Mouse (Mus musculus): Measurements from ENCODE around the gene Dbil5. TPM values are rescaled to one million over a fixed set of nuclear protein-coding genes. Genes with fewer than 3 reads are reported as not detected.
"Not testable (repeated sequence)": the region's sequence is repeated elsewhere in the genome, so short reads cannot be mapped to it uniquely, and the experiment has no call there.

The Dbil5 gene
- total RNA-seq, 1 experiment = 1.4 TPM

DNA sequence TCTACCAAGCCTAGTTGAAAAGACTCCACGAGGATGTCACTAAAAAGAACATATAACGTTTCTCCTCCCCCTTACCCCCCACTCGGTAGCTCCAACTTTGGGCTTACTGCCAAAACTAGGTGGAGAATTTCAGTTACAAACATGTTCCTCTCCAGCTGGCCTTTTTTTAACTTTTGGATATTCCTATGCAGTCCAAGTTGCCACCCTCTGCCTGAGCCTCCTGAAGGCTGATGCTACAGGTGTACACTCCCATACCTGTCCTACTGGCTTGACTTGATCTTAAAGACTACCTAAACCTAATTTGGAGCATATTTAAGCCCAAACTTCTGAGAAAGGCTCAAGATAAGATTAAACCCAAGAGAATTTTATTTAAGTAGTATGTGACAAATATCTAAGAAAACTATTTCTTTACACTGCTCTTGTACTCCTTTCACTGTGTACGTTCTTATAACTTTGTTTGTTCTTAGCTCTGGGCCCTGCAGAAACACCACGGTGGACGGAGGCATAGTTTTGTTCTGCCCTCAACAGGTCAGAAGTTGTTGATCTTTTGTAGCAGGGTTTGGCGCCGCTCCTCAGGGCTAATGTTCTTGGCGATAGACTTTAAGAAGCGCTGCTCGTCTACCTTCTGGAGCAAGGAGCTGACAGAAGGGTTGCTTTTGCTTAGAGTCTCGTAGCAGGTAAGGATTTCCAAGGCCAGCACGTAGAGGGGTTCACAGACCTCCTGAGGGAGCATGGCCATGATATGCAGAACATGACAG lies 7.0 kb upstream of the Dbil5 start:
- no peak for DNase-seq (ENCODE audit: low read depth, low spot score)
- peaks cover 33% of the 10 kb centered on the region for H3K36me3 ChIP-seq (ENCODE audit: control insufficient read depth, insufficient read depth, low read length, poor library complexity, severe bottlenecking)

DNA sequence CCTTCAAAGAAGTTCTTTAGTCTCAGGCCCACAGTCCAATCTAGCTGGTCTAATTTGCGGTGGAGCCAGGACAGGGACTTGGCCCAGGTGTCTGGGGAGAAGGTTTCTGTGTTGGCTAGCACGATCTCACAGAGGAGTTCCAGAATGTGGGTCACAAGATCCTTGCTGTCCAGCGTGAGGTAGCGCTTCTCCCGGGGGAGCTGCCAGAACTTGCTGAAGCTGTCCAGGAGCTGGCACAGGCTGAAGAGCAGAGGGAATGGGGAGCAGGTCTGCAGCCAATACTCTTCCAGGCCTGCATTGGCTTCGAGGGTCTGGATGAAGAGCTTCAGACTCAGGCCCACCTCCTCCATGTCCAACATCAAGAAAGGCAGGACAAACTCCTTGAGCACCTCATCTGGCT lies 5.8 kb upstream of the Dbil5 start:
- H3K9me3 ChIP-seq (ENCODE audit: control insufficient read depth, insufficient read depth, low read depth, low read length); H3K27ac ChIP-seq (ENCODE audit: insufficient read depth, low read depth, low read length, poor library complexity, severe bottlenecking); H3K4me1 ChIP-seq (ENCODE audit: control insufficient read depth in 2 of 2, insufficient read depth in 2 of 2, low read length in 2 of 2, poor library complexity in 1 of 2); H3K9ac ChIP-seq (ENCODE audit: insufficient read depth, low read depth, low read length, poor library complexity, severe bottlenecking); in situ Hi-C loops (cut with MboI; ENCODE audit: low sequenced_read_pairs in 2 of 2, unreplicated experiment in 2 of 2); DNase-seq (ENCODE audit: low read depth, low spot score); H3K4me3 ChIP-seq (ENCODE audit: insufficient read depth in 1 of 2, low read depth in 1 of 2, low read length in 2 of 2, poor library complexity in 1 of 2, severe bottlenecking in 1 of 2): not testable (repeated sequence)
- peaks cover 38% of the 10 kb centered on the region for H3K36me3 ChIP-seq (ENCODE audit: control insufficient read depth, insufficient read depth, low read length, poor library complexity, severe bottlenecking)

More for the DNA sequence above, 7.0 kb upstream of the Dbil5 start:
- Histone ChIP-seq H3K4me1 (ENCODE audit: control insufficient read depth in 2 of 2, insufficient read depth in 2 of 2, low read length in 2 of 2, poor library complexity in 1 of 2) (no peaks in the 10 kb centered on the region), H3K27ac (ENCODE audit: insufficient read depth, low read depth, low read length, poor library complexity, severe bottlenecking) (no peak overlapping the region), H3K4me3 (ENCODE audit: insufficient read depth in 1 of 2, low read depth in 1 of 2, low read length in 2 of 2, poor library complexity in 1 of 2, severe bottlenecking in 1 of 2) (no peak overlapping the region), H3K9ac (ENCODE audit: insufficient read depth, low read depth, low read length, poor library complexity, severe bottlenecking) (no peak overlapping the region), H3K9me3 (ENCODE audit: control insufficient read depth, insufficient read depth, low read depth, low read length) (no peaks in the 10 kb centered on the region)
- in situ Hi-C loops (cut with MboI; ENCODE audit: low sequenced_read_pairs in 2 of 2, unreplicated experiment in 2 of 2) = no loop called here
- TF ChIP-seq HCFC1 (IDR thresholded peaks at IDR 0.05; ENCODE audit: borderline replicate concordance, insufficient read depth, low read length) (no peak), ZC3H11A (IDR thresholded peaks at IDR 0.05; ENCODE audit: borderline replicate concordance, low read depth, low read length) (no peak)

DNA sequence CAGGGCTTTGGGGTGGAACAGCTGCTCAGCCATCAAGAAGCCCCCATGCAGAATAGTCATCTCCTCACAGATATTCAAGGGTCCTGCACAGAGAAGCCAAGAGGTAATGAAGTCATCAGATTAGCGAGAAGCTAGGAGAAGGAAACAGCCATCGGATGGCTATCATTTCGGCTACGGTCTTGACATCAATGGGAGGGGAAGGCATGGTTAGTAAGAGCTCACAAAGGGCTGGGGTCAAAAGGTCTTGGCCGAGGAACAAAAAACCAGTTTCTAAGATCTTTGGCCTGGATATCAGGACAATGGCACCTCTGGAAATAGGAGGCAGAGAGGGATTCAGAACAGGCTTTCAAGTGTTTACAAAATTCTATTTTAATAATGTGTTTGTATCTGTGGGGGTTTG lies 3.6 kb upstream of the Dbil5 start:
- Histone ChIP-seq H3K4me3 (ENCODE audit: insufficient read depth in 1 of 2, low read depth in 1 of 2, low read length in 2 of 2, poor library complexity in 1 of 2, severe bottlenecking in 1 of 2) (no peak overlapping the region), H3K9ac (ENCODE audit: insufficient read depth, low read depth, low read length, poor library complexity, severe bottlenecking) (no peak overlapping the region), H3K36me3 (ENCODE audit: control insufficient read depth, insufficient read depth, low read length, poor library complexity, severe bottlenecking) (peaks cover 38% of the 10 kb centered on the region), H3K27ac (ENCODE audit: insufficient read depth, low read depth, low read length, poor library complexity, severe bottlenecking) (no peak overlapping the region), H3K4me1 (ENCODE audit: control insufficient read depth in 2 of 2, insufficient read depth in 2 of 2, low read length in 2 of 2, poor library complexity in 1 of 2) (peaks cover 0 to 6% of the 10 kb centered on the region in 2 experiments; a peak in 1 of 4 replicates), H3K9me3 (ENCODE audit: control insufficient read depth, insufficient read depth, low read depth, low read length) (no peaks in the 10 kb centered on the region)
- in situ Hi-C loops (cut with MboI; ENCODE audit: low sequenced_read_pairs in 2 of 2, unreplicated experiment in 2 of 2) = no loop called here
- TF ChIP-seq HCFC1 (IDR thresholded peaks at IDR 0.05; ENCODE audit: borderline replicate concordance, insufficient read depth, low read length) = no peak
- TF ChIP-seq CHD2 (IDR thresholded peaks at IDR 0.05; ENCODE audit: low read depth, low read length) = no peak
- TF ChIP-seq ZNF384 (IDR thresholded peaks at IDR 0.05; ENCODE audit: low read depth, low read length) = no peak
- TF ChIP-seq MAFK (IDR thresholded peaks at IDR 0.05; ENCODE audit: insufficient read depth, low read depth, low read length) = no peak
- no peak for TF ChIP-seq ZC3H11A (IDR thresholded peaks at IDR 0.05; ENCODE audit: borderline replicate concordance, low read depth, low read length)
- no peak for DNase-seq (ENCODE audit: low read depth, low spot score)

- Histone ChIP-seq H3K4me3 (ENCODE audit: insufficient read depth in 1 of 2, low read depth in 1 of 2, low read length in 2 of 2, poor library complexity in 1 of 2, severe bottlenecking in 1 of 2) (no peak overlapping the region), H3K9me3 (ENCODE audit: control insufficient read depth, insufficient read depth, low read depth, low read length) (no peaks in the 10 kb centered on the region), H3K27ac (ENCODE audit: insufficient read depth, low read depth, low read length, poor library complexity, severe bottlenecking) (no peak overlapping the region), H3K9ac (ENCODE audit: insufficient read depth, low read depth, low read length, poor library complexity, severe bottlenecking) (no peak overlapping the region), H3K4me1 (ENCODE audit: control insufficient read depth in 2 of 2, insufficient read depth in 2 of 2, low read length in 2 of 2, poor library complexity in 1 of 2) (peaks cover 0 to 6% of the 10 kb centered on the region in 2 experiments; a peak in 1 of 4 replicates), H3K36me3 (ENCODE audit: control insufficient read depth, insufficient read depth, low read length, poor library complexity, severe bottlenecking) (peaks cover 38% of the 10 kb centered on the region)
- in situ Hi-C loops (cut with MboI; ENCODE audit: low sequenced_read_pairs in 2 of 2, unreplicated experiment in 2 of 2) = no loop called here
- no peak for DNase-seq (ENCODE audit: low read depth, low spot score)
- TF ChIP-seq ZNF384 (IDR thresholded peaks at IDR 0.05; ENCODE audit: low read depth, low read length) (no peak), ZC3H11A (IDR thresholded peaks at IDR 0.05; ENCODE audit: borderline replicate concordance, low read depth, low read length) (no peak), CHD2 (IDR thresholded peaks at IDR 0.05; ENCODE audit: low read depth, low read length) (no peak), MAFK (IDR thresholded peaks at IDR 0.05; ENCODE audit: insufficient read depth, low read depth, low read length) (no peak), HCFC1 (IDR thresholded peaks at IDR 0.05; ENCODE audit: borderline replicate concordance, insufficient read depth, low read length) (no peak)
Observed at GRCm38 (mm10) chr11:76215011-76215410, 2.4 kb upstream of the Dbil5 start.

DNA sequence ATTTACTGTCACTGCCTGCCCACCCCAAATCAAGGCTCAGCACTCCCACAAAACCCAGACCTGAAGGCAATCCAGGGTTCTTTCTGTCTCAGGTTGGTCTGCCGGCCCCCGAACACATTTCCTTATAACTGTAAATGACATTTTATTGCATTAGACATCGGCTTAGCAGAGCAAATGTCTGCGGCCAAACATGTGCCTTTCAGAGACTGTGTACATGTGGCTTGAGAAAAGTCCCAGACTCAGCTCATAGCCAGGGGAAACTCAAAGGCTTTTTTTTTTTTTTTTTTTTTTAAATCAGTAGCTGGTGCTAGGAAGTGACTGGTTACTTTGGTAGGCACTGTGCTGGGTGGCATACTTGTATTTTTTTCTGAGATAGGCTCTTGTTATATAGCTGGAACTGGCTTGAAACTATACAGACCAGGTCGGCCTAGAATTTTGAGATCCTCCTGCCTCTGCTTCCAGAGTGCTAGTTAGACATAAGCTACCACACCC lies 1.3 kb upstream of the Dbil5 start:
- peaks cover 35% of the 10 kb centered on the region for H3K36me3 ChIP-seq (ENCODE audit: control insufficient read depth, insufficient read depth, low read length, poor library complexity, severe bottlenecking)

More for the DNA sequence above, 1.3 kb upstream of the Dbil5 start:
- no peak for DNase-seq (ENCODE audit: low read depth, low spot score)
- TF ChIP-seq MAFK (IDR thresholded peaks at IDR 0.05; ENCODE audit: insufficient read depth, low read depth, low read length) = no peak
- no peak for TF ChIP-seq ZNF384 (IDR thresholded peaks at IDR 0.05; ENCODE audit: low read depth, low read length)
- TF ChIP-seq CHD2 (IDR thresholded peaks at IDR 0.05; ENCODE audit: low read depth, low read length) = no peak
- no peak for TF ChIP-seq HCFC1 (IDR thresholded peaks at IDR 0.05; ENCODE audit: borderline replicate concordance, insufficient read depth, low read length)
- no peak for TF ChIP-seq ZC3H11A (IDR thresholded peaks at IDR 0.05; ENCODE audit: borderline replicate concordance, low read depth, low read length)
- Histone ChIP-seq H3K27ac (ENCODE audit: insufficient read depth, low read depth, low read length, poor library complexity, severe bottlenecking) (no peak overlapping the region), H3K9ac (ENCODE audit: insufficient read depth, low read depth, low read length, poor library complexity, severe bottlenecking) (peak overlapping the region; percentile 98; the same call in 1 of the 2 replicates), H3K9me3 (ENCODE audit: control insufficient read depth, insufficient read depth, low read depth, low read length) (no peaks in the 10 kb centered on the region), H3K4me3 (ENCODE audit: insufficient read depth in 1 of 2, low read depth in 1 of 2, low read length in 2 of 2, poor library complexity in 1 of 2, severe bottlenecking in 1 of 2) (peak overlapping the region in 1 of 2 experiments; percentile 94; a peak in 2 of 4 replicates), H3K4me1 (ENCODE audit: control insufficient read depth in 2 of 2, insufficient read depth in 2 of 2, low read length in 2 of 2, poor library complexity in 1 of 2) (peaks cover 0 to 6% of the 10 kb centered on the region in 2 experiments; a peak in 1 of 4 replicates)
- in situ Hi-C loops (cut with MboI; ENCODE audit: low sequenced_read_pairs in 2 of 2, unreplicated experiment in 2 of 2) = no loop called here
